Mouse (Mus musculus): ENCODE measurements around the gene Zic5. TPM values are rescaled to one million over a fixed set of nuclear protein-coding genes. Genes with fewer than 3 reads are reported as not detected.

The Zic5 gene
- total RNA-seq, 1 experiment, result 15.2 TPM

GRCm38 (mm10) chr14:122436850-122437249 is 28.6 kb downstream of the Zic5 start:
- TF ChIP-seq ZNF384 (IDR thresholded peaks at IDR 0.05; ENCODE audit: low read depth, low read length) (no peak), CHD2 (IDR thresholded peaks at IDR 0.05; ENCODE audit: low read depth, low read length) (no peak), MAFK (IDR thresholded peaks at IDR 0.05; ENCODE audit: insufficient read depth, low read depth, low read length) (no peak), ZC3H11A (IDR thresholded peaks at IDR 0.05; ENCODE audit: borderline replicate concordance, low read depth, low read length) (no peak), HCFC1 (IDR thresholded peaks at IDR 0.05; ENCODE audit: borderline replicate concordance, insufficient read depth, low read length) (no peak)
- H3K36me3 ChIP-seq (ENCODE audit: control insufficient read depth, insufficient read depth, low read length, poor library complexity, severe bottlenecking), result no peaks in the 10 kb centered on the region
- H3K9ac ChIP-seq (ENCODE audit: insufficient read depth, low read depth, low read length, poor library complexity, severe bottlenecking), result no peak overlapping the region
- no peak overlapping the region for H3K27ac ChIP-seq (ENCODE audit: insufficient read depth, low read depth, low read length, poor library complexity, severe bottlenecking)
- in situ Hi-C loops (cut with MboI; ENCODE audit: low sequenced_read_pairs in 2 of 2, unreplicated experiment in 2 of 2), result no loop called here
- DNase-seq (ENCODE audit: low read depth, low spot score), result no peak
- H3K4me3 ChIP-seq (ENCODE audit: insufficient read depth in 1 of 2, low read depth in 1 of 2, low read length in 2 of 2, poor library complexity in 1 of 2, severe bottlenecking in 1 of 2), result no peak overlapping the region
- H3K9me3 ChIP-seq (ENCODE audit: control insufficient read depth, insufficient read depth, low read depth, low read length), result no peaks in the 10 kb centered on the region
- H3K4me1 ChIP-seq (ENCODE audit: control insufficient read depth in 2 of 2, insufficient read depth in 2 of 2, low read length in 2 of 2, poor library complexity in 1 of 2), result peaks cover 6 to 9% of the 10 kb centered on the region in 2 experiments

GRCm38 (mm10) chr14:122434039-122434438 is 31.4 kb downstream of the Zic5 start:
- H3K9me3 ChIP-seq (ENCODE audit: control insufficient read depth, insufficient read depth, low read depth, low read length), result no peaks in the 10 kb centered on the region
- no peak for TF ChIP-seq ZC3H11A (IDR thresholded peaks at IDR 0.05; ENCODE audit: borderline replicate concordance, low read depth, low read length)
- peak; percentile 97 for TF ChIP-seq MAFK (IDR thresholded peaks at IDR 0.05; ENCODE audit: insufficient read depth, low read depth, low read length)
- no peak for TF ChIP-seq CHD2 (IDR thresholded peaks at IDR 0.05; ENCODE audit: low read depth, low read length)
- peak; percentile 33; the same call in 1 of the 2 replicates for TF ChIP-seq HCFC1 (IDR thresholded peaks at IDR 0.05; ENCODE audit: borderline replicate concordance, insufficient read depth, low read length)
- no peak for TF ChIP-seq ZNF384 (IDR thresholded peaks at IDR 0.05; ENCODE audit: low read depth, low read length)
- DNase-seq (ENCODE audit: low read depth, low spot score), result no peak
- peaks cover 9 to 10% of the 10 kb centered on the region in 2 experiments for H3K4me1 ChIP-seq (ENCODE audit: control insufficient read depth in 2 of 2, insufficient read depth in 2 of 2, low read length in 2 of 2, poor library complexity in 1 of 2)
- peak overlapping the region in 1 of 2 experiments; percentile 25; a peak in 1 of 4 replicates for H3K4me3 ChIP-seq (ENCODE audit: insufficient read depth in 1 of 2, low read depth in 1 of 2, low read length in 2 of 2, poor library complexity in 1 of 2, severe bottlenecking in 1 of 2)
- in situ Hi-C loops (cut with MboI; ENCODE audit: low sequenced_read_pairs in 2 of 2, unreplicated experiment in 2 of 2), result no loop called here
- H3K27ac ChIP-seq (ENCODE audit: insufficient read depth, low read depth, low read length, poor library complexity, severe bottlenecking), result peak overlapping the region; percentile 59; the same call in 1 of the 2 replicates
- no peaks in the 10 kb centered on the region for H3K36me3 ChIP-seq (ENCODE audit: control insufficient read depth, insufficient read depth, low read length, poor library complexity, severe bottlenecking)
- peak overlapping the region; percentile 30; the same call in 1 of the 2 replicates for H3K9ac ChIP-seq (ENCODE audit: insufficient read depth, low read depth, low read length, poor library complexity, severe bottlenecking)

GRCm38 (mm10) chr14:122432558-122432957 is 32.9 kb downstream of the Zic5 start:
- H3K9me3 ChIP-seq (ENCODE audit: control insufficient read depth, insufficient read depth, low read depth, low read length), result no peaks in the 10 kb centered on the region
- no peak for TF ChIP-seq HCFC1 (IDR thresholded peaks at IDR 0.05; ENCODE audit: borderline replicate concordance, insufficient read depth, low read length)
- no peak for TF ChIP-seq ZNF384 (IDR thresholded peaks at IDR 0.05; ENCODE audit: low read depth, low read length)
- TF ChIP-seq ZC3H11A (IDR thresholded peaks at IDR 0.05; ENCODE audit: borderline replicate concordance, low read depth, low read length), result no peak
- no peak for TF ChIP-seq CHD2 (IDR thresholded peaks at IDR 0.05; ENCODE audit: low read depth, low read length)
- no peak for TF ChIP-seq MAFK (IDR thresholded peaks at IDR 0.05; ENCODE audit: insufficient read depth, low read depth, low read length)
- H3K27ac ChIP-seq (ENCODE audit: insufficient read depth, low read depth, low read length, poor library complexity, severe bottlenecking), result no peak overlapping the region
- H3K9ac ChIP-seq (ENCODE audit: insufficient read depth, low read depth, low read length, poor library complexity, severe bottlenecking), result no peak overlapping the region
- H3K4me1 ChIP-seq (ENCODE audit: control insufficient read depth in 2 of 2, insufficient read depth in 2 of 2, low read length in 2 of 2, poor library complexity in 1 of 2), result peaks cover 9 to 10% of the 10 kb centered on the region in 2 experiments
- DNase-seq (ENCODE audit: low read depth, low spot score), result no peak
- in situ Hi-C loops (cut with MboI; ENCODE audit: low sequenced_read_pairs in 2 of 2, unreplicated experiment in 2 of 2), result no loop called here
- H3K4me3 ChIP-seq (ENCODE audit: insufficient read depth in 1 of 2, low read depth in 1 of 2, low read length in 2 of 2, poor library complexity in 1 of 2, severe bottlenecking in 1 of 2), result no peak overlapping the region
- no peaks in the 10 kb centered on the region for H3K36me3 ChIP-seq (ENCODE audit: control insufficient read depth, insufficient read depth, low read length, poor library complexity, severe bottlenecking)

GRCm38 (mm10) chr14:122427654-122428053 is 37.8 kb downstream of the Zic5 start:
- H3K9me3 ChIP-seq (ENCODE audit: control insufficient read depth, insufficient read depth, low read depth, low read length), result no peaks in the 10 kb centered on the region
- TF ChIP-seq HCFC1 (IDR thresholded peaks at IDR 0.05; ENCODE audit: borderline replicate concordance, insufficient read depth, low read length), result no peak
- TF ChIP-seq CHD2 (IDR thresholded peaks at IDR 0.05; ENCODE audit: low read depth, low read length), result no peak
- no peak for TF ChIP-seq MAFK (IDR thresholded peaks at IDR 0.05; ENCODE audit: insufficient read depth, low read depth, low read length)
- TF ChIP-seq ZC3H11A (IDR thresholded peaks at IDR 0.05; ENCODE audit: borderline replicate concordance, low read depth, low read length), result no peak
- no peak for TF ChIP-seq ZNF384 (IDR thresholded peaks at IDR 0.05; ENCODE audit: low read depth, low read length)
- H3K4me1 ChIP-seq (ENCODE audit: control insufficient read depth in 2 of 2, insufficient read depth in 2 of 2, low read length in 2 of 2, poor library complexity in 1 of 2), result peaks cover 1 to 5% of the 10 kb centered on the region in 2 experiments; a peak in 2 of 4 replicates
- no peak overlapping the region for H3K27ac ChIP-seq (ENCODE audit: insufficient read depth, low read depth, low read length, poor library complexity, severe bottlenecking)
- no peaks in the 10 kb centered on the region for H3K36me3 ChIP-seq (ENCODE audit: control insufficient read depth, insufficient read depth, low read length, poor library complexity, severe bottlenecking)
- no peak overlapping the region for H3K9ac ChIP-seq (ENCODE audit: insufficient read depth, low read depth, low read length, poor library complexity, severe bottlenecking)
- DNase-seq (ENCODE audit: low read depth, low spot score), result no peak
- no peak overlapping the region for H3K4me3 ChIP-seq (ENCODE audit: insufficient read depth in 1 of 2, low read depth in 1 of 2, low read length in 2 of 2, poor library complexity in 1 of 2, severe bottlenecking in 1 of 2)
- in situ Hi-C loops (cut with MboI; ENCODE audit: low sequenced_read_pairs in 2 of 2, unreplicated experiment in 2 of 2), result no loop called here
